Mouse (Mus musculus) kidney, postnatal 10 days (tissue): ENCODE data around the gene H2al1j.
"Not testable (repeated sequence)": the region's sequence is repeated elsewhere in the genome, so short reads cannot be mapped to it uniquely, and the experiment has no call there.

Experiments used
- DNase-seq: peaks from one replicate; pipeline ENCODE4 v3.0.0; 2021; ENCODE audit warnings: mixed read lengths

The H2al1j gene

DNA sequence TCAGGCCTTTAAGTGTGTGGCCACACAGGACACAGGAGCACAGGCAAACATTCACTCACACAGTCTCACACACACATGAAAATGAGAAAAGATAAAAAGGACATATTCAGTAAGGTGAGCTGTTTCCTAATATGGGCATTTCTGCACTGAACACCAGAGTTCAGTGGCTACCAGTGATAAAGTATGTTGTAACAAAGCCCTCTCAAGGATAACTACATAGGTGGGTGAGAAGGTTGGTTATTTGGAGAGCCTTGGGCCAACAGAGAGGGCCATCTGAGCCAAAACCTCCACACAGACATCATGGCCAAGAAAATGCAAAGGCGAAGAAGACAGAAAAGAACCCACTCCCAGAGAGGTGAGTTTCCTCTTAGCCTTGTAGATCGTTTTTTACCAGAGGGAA lies at the start of gene H2al1j:
Gene H2al1j, plus strand, starts transcription at position 301 of the 400 bp plus-strand sequence.
- DNase-seq = not testable (repeated sequence)

DNA sequence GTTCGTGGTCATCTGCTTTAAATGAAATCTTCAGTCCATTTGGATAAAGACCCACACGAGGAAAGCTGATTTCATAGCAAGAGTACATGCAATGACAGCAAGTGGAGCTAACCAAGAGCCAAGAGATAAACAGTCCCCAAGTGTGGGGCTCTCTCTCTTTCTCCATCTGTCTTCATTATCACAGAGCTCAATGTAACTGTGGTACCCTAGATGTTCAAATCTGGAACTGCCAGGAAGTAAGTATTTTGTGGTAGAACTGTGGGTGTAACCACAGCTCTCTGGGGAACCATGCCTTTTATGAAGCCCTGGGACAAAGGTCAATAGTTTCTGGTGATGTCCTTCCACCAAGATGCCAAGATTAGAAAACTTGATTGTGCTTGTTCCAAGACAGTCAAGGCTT lies 46.9 kb upstream of the H2al1j start:
- no peak for DNase-seq

DNA sequence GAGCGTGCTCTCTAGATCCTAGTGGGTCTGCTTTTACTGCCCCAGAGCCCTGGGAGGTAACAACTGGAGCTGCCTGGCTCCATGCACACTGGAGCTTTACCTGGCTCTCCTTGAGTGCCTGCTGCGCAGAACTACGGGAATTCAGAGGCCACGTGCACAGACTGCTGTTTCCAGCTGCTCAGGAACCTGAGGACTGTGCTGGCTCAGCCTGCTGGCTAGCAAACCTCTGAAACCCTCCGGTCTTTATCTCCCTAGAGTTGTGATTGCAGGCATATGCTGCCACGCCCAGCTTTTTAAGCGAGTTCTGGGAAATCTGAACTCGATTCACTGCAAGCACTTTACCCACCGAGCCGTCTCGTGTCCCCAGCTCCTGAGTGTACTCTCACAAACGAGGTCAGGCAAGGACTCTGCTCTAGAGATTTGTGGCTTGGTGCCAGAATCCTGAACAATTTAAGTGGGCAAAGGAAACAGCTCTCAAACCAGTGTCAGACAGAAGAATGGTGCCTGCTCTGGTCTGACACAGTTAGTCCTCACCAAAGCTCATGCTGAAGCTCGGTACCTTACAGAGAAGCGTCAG lies 39.2 kb upstream of the H2al1j start:
- peak; percentile 13 for DNase-seq

DNA sequence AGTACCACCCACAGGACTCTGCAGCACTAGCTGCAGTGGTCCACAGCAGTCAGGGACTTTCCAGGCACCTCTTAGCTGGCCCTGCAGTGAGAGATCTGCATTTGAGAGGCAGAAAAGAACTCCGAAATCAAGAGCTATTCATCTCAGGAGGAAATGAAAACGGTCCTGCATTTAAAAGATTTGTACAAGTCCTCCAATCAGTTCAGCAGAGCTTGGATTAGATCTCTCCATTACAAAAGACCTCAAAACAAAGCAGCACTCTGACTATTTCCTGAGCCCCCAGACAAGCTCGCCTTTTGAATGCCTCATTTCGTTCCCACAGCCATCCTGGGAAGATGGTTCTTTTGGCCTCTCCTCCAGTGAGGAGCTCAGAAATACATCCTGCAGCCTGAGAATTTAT lies 38.4 kb upstream of the H2al1j start:
- no peak for DNase-seq

DNA sequence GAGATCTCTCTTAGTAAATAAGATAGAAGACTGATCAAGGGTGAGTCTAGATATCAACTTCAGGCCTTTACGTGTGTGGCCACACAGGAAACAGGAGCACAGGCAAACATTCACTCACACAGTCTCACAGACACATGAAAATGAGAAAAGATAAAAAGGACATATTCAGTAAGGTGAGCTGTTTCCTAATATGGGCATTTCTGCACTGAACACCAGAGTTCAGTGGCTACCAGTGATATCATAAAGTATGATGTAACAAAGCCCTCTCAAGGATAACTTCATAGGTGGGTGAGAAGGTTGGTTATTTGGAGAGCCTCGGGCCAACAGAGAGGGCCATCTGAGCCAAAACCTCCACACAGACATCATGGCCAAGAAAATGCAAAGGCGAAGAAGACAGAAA lies 28.7 kb upstream of the H2al1j start, which contains the start of gene H2al1a:
Gene H2al1a, plus strand, starts transcription at position 301 of the 400 bp plus-strand sequence.
- not testable (repeated sequence) for DNase-seq

DNA sequence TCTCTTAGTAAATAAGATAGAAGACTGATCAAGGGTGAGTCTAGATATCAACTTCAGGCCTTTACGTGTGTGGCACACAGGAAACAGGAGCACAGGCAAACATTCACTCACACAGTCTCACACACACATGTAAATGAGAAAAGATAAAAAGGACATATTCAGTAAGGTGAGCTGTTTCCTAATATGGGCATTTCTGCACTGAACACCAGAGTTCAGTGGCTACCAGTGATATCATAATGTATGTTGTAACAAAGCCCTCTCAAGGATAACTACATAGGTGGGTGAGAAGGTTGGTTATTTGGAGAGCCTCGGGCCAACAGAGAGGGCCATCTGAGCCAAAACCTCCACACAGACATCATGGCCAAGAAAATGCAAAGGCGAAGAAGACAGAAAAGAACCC lies 25.5 kb upstream of the H2al1j start, which contains the start of gene H2al1b:
Gene H2al1b, plus strand, starts transcription at position 301 of the 400 bp plus-strand sequence.
- not testable (repeated sequence) for DNase-seq

DNA sequence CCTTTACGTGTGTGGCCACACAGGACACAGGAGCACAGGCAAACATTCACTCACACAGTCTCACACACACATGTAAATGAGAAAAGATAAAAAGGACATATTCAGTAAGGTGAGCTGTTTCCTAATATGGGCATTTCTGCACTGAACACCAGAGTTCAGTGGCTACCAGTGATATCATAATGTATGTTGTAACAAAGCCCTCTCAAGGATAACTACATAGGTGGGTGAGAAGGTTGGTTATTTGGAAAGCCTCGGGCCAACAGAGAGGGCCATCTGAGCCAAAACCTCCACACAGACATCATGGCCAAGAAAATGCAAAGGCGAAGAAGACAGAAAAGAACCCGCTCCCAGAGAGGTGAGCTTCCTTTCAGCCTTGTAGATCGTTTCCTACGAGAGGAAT lies 22.3 kb upstream of the H2al1j start, which contains the start of gene H2al1c:
Gene H2al1c, plus strand, starts transcription at position 301 of the 400 bp plus-strand sequence.
- DNase-seq = not testable (repeated sequence)

DNA sequence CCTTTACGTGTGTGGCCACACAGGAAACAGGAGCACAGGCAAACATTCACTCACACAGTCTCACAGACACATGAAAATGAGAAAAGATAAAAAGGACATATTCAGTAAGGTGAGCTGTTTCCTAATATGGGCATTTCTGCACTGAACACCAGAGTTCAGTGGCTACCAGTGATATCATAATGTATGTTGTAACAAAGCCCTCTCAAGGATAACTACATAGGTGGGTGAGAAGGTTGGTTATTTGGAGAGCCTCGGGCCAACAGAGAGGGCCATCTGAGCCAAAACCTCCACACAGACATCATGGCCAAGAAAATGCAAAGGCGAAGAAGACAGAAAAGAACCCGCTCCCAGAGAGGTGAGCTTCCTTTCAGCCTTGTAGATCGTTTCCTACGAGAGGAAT lies 19.1 kb upstream of the H2al1j start, which contains the start of gene H2al1d:
Gene H2al1d, plus strand, starts transcription at position 301 of the 400 bp plus-strand sequence.
- DNase-seq = not testable (repeated sequence)

DNA sequence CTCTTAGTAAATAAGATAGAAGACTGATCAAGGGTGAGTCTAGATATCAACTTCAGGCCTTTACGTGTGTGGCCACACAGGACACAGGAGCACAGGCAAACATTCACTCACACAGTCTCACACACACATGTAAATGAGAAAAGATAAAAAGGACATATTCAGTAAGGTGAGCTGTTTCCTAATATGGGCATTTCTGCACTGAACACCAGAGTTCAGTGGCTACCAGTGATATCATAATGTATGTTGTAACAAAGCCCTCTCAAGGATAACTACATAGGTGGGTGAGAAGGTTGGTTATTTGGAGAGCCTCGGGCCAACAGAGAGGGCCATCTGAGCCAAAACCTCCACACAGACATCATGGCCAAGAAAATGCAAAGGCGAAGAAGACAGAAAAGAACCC lies 16.0 kb upstream of the H2al1j start, which contains the start of gene H2al1e:
Gene H2al1e, plus strand, starts transcription at position 301 of the 400 bp plus-strand sequence.
- DNase-seq = not testable (repeated sequence)

DNA sequence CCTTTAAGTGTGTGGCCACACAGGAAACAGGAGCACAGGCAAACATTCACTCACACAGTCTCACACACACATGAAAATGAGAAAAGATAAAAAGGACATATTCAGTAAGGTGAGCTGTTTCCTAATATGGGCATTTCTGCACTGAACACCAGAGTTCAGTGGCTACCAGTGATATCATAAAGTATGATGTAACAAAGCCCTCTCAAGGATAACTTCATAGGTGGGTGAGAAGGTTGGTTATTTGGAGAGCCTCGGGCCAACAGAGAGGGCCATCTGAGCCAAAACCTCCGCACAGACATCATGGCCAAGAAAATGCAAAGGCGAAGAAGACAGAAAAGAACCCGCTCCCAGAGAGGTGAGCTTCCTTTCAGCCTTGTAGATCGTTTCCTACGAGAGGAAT lies 12.8 kb upstream of the H2al1j start, which contains the start of gene H2al1f:
Gene H2al1f, plus strand, starts transcription at position 301 of the 400 bp plus-strand sequence.
- not testable (repeated sequence) for DNase-seq

DNA sequence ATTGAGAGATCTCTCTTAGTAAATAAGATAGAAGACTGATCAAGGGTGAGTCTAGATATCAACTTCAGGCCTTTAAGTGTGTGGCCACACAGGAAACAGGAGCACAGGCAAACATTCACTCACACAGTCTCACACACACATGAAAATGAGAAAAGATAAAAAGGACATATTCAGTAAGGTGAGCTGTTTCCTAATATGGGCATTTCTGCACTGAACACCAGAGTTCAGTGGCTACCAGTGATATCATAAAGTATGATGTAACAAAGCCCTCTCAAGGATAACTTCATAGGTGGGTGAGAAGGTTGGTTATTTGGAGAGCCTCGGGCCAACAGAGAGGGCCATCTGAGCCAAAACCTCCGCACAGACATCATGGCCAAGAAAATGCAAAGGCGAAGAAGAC lies 9.7 kb upstream of the H2al1j start, which contains the start of gene H2al1g:
Gene H2al1g, plus strand, starts transcription at position 301 of the 400 bp plus-strand sequence.
- DNase-seq = not testable (repeated sequence)

DNA sequence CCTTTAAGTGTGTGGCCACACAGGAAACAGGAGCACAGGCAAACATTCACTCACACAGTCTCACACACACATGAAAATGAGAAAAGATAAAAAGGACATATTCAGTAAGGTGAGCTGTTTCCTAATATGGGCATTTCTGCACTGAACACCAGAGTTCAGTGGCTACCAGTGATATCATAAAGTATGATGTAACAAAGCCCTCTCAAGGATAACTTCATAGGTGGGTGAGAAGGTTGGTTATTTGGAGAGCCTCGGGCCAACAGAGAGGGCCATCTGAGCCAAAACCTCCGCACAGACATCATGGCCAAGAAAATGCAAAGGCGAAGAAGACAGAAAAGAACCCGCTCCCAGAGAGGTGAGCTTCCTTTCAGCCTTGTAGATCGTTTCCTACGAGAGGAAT lies 6.4 kb upstream of the H2al1j start, which contains the start of gene H2al1h:
Gene H2al1h, plus strand, starts transcription at position 301 of the 400 bp plus-strand sequence.
- not testable (repeated sequence) for DNase-seq

DNA sequence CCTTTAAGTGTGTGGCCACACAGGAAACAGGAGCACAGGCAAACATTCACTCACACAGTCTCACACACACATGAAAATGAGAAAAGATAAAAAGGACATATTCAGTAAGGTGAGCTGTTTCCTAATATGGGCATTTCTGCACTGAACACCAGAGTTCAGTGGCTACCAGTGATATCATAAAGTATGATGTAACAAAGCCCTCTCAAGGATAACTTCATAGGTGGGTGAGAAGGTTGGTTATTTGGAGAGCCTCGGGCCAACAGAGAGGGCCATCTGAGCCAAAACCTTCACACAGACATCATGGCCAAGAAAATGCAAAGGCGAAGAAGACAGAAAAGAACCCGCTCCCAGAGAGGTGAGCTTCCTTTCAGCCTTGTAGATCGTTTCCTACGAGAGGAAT lies 3.3 kb upstream of the H2al1j start, which contains the start of gene H2al1i:
Gene H2al1i, plus strand, starts transcription at position 301 of the 400 bp plus-strand sequence.
- DNase-seq = not testable (repeated sequence)

DNA sequence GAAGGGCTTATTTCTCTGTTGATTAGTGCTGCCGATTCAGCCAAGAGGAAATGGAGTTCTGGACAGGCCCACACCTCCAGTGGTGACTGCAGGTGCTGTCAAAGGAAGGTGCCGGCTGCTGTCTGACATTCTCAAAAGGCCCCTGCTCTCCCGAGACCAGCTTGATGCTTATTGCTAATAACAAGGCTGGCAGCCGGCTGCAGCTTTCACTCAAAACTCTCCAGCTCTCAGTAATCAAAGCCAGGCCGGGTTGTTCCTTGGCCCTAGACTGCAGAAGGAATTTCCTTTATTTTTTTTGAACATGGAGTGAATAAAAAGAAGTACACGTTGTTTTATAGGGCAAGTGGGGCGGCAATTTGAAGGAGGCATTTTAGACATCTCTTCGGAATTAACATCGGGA lies 18.1 kb downstream of the H2al1j start:
- DNase-seq = no peak

DNA sequence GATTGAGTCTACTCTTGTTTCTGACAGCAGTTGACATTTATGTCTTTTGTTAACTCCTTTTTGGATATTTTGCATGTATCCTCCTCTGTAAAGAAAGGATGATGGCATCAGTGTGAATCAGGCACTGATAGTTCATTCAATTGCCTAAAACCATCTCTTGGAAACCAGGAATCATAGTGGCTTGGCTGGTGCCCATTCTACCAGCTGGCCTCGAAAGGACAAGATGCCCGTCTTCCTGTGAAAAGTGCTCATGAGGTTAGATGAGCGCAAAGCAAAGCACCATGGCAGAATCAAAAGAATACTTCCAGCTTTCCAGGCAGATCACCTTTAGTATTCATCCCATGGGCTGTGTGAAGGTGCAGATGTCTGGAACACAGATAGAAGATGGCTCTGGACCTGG lies 19.1 kb downstream of the H2al1j start:
- no peak for DNase-seq

DNA sequence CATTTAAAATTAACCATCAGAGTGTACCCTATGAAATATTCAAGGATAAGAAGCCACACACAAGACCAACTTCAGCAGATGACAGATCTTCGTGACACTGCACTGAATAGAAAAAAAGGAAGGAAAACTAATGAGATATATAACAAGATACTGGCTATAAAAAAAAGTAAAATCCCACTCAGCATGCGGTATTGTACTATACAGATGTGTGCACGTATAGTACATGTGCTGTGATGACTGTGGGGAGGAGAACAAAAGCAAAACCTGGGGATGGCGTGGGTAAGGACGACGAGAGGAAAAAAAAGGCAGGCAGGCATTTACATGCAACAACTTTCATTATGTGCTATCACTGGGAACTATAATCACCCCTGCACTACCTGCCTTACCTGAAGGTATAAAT lies 33.2 kb downstream of the H2al1j start:
- DNase-seq = no peak

DNA sequence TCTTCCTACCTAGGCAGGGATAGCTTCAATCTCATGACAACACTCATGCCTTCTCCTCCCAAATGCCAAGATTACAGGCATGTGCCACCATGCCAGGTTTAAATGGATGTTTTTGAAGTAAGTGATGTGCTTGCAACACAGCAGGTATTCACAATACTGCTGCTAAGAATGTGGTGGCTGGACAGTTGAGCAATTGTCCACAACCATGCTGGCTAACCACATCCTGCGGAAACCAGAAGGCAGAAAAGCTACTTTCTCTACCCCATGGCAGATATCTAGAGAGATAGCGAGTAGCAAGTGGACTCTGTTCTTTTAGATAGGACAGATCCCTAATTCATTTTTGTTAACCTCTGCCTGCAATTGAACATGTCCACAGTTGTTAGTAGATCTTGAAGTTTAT lies 33.6 kb downstream of the H2al1j start:
- no peak for DNase-seq

DNA sequence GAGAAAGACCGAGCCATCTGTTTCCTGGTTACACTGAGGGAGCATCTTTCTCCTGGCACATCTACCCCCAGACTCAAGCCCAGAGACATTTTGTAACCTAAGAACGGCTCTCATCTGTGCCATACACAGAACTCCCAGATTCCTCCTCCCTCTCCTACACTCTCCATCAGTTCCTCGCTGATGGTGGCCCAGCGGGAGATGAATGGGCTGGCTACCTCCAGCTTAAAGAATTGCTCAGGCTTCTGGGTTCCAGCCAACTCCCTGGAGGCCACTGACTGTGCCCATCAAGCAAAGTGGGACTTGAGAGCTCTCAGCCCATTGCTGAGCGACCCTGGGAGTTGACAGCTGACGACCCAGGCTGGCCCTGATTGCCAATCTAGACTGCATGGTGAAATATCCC lies 36.3 kb downstream of the H2al1j start:
- DNase-seq = no peak

DNA sequence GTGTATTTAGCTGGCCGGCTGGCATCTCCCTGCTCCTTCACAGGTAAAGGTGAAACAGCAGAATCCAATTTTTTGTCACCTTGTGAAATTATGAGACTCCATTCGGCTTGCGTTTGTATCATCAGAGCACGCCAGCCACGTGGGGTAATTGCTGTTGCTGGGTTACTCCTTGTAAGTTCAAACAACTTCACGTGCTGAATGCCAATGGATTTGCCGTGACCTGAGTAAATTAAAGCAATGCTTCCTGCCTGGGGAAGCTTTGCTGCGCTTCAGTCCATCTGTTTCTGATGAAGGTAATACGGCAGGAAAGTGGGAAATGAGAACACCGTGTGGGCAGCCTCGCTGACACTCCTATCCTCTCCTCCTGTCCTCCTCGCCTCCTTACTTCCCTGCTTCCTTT lies 37.5 kb downstream of the H2al1j start:
- no peak for DNase-seq
